12 mouse cellular contexts compared by ENCODE assay signal in genomic region chr3:144124353-144124752, GRCm38 (mm10).
DNase-seq lines count a peak whose midpoint lies in the region; ATAC-seq lines count a peak whose summit lies in the region.
"Had no signal": no experiment of that assay in that cellular context is flagged by ENCODE, and none has a peak within 500 bp of the region (broad histone marks: within the 10 kb centered on the region; RNA-seq: fewer than 3 reads in every experiment).

No protein-coding gene starts in this region.

- H3K9me3 ChIP-seq in forebrain, embryonic 14.5 days (replicated peaks; ENCODE audit: control insufficient read depth, low read length) = no peaks in the 10 kb centered on the region
- H3K9me3 ChIP-seq: heart, embryonic 15.5 days; limb, embryonic 15.5 days had no signal

- no peaks in the 10 kb centered on the region for H3K4me1 ChIP-seq in forebrain, embryonic 14.5 days (ENCODE audit: control insufficient read depth, insufficient read depth, low read length)
- H3K4me1 ChIP-seq: heart, embryonic 15.5 days; limb, embryonic 15.5 days had no signal

- no peaks in the 10 kb centered on the region for H3K36me3 ChIP-seq in forebrain, embryonic 14.5 days (ENCODE audit: control insufficient read depth, insufficient read depth, low read length)
- H3K36me3 ChIP-seq: heart, embryonic 15.5 days; limb, embryonic 15.5 days had no signal

- no peaks in the 10 kb centered on the region for H3K27me3 ChIP-seq in forebrain, embryonic 14.5 days (replicated peaks; ENCODE audit: control insufficient read depth, insufficient read depth, low read length)
- H3K27me3 ChIP-seq: heart, embryonic 15.5 days; limb, embryonic 15.5 days had no signal

- no peak overlapping the region for H3K4me2 ChIP-seq in forebrain, embryonic 14.5 days (ENCODE audit: low read length)
- H3K4me2 ChIP-seq: heart, embryonic 15.5 days; limb, embryonic 15.5 days had no signal

- H3K27ac ChIP-seq in forebrain, embryonic 14.5 days (ENCODE audit: low read depth, low read length) = no peak overlapping the region
- H3K27ac ChIP-seq: heart, embryonic 15.5 days; kidney, postnatal 0 days; limb, embryonic 15.5 days had no signal

- H3K9ac ChIP-seq in forebrain, embryonic 14.5 days (ENCODE audit: low read length) = no peak overlapping the region
- H3K9ac ChIP-seq: heart, embryonic 15.5 days; limb, embryonic 15.5 days had no signal

- DNase-seq in heart, adult 11 months = peak; percentile 72
- no peak for DNase-seq in heart, postnatal 4 days
- peak; percentile 70 for DNase-seq in right cerebral cortex, postnatal 10 days (ENCODE audit: low spot score in 2 of 2)
- DNase-seq in right cerebral cortex, postnatal 25 days = no peak
- DNase-seq in forebrain, embryonic 14.5 days (ENCODE audit: low spot score) = peak; percentile 87
- peak; percentile 32 for DNase-seq in right cerebral cortex, postnatal 4 days
- no peak for DNase-seq in lung, postnatal 36 days
- DNase-seq: thymus, postnatal 4 days had no signal

- 17% methylated on average over 4 of the region's 4 CpGs for WGBS in forebrain, embryonic 14.5 days

- no peak overlapping the region for H3K4me3 ChIP-seq in forebrain, embryonic 14.5 days (ENCODE audit: low read depth, low read length)
- H3K4me3 ChIP-seq: heart, embryonic 15.5 days; limb, embryonic 15.5 days had no signal

- peak; percentile 92 for ATAC-seq in forebrain, embryonic 14.5 days
- no peak for ATAC-seq in erythroblast, adult 5-6 weeks (replicated peaks; ENCODE audit: low FRiP score, poor library complexity, severe bottlenecking)

Comparison
In these comparisons a context has a peak if more than half of its experiments do, and no peak if none do; other contexts are left out.
1. DNase-seq: peak in heart, adult 11 months (single experiment), right cerebral cortex, postnatal 10 days (2 of 2), forebrain, embryonic 14.5 days (single experiment) and right cerebral cortex, postnatal 4 days (single experiment); none in heart, postnatal 4 days (single experiment), right cerebral cortex, postnatal 25 days (single experiment) and lung, postnatal 36 days (single experiment).